Mouse (Mus musculus) MEL (cell line): ENCODE results near the gene Fbxo36. TPM values are rescaled to one million over a fixed set of nuclear protein-coding genes. Genes with fewer than 3 reads are reported as not detected.

Experiments used
- DNase-seq: peaks from one replicate; pipeline ENCODE4 v3.0.0; 2011; ENCODE audit warnings: low read depth, low spot score
- H3K27ac ChIP-seq: 2 replicates; pipeline ENCODE4 v1.5.1; 2012; ENCODE audit warnings: low read depth, mild to moderate bottlenecking, control low read depth, low read length, moderate library complexity; ENCODE audit not compliant: control insufficient read depth
- H3K27me3 ChIP-seq, 2 experiments: fragments of 150-350 bp in 1 of 2; sonication (generic) in 1 of 2; 2 replicates each; pipeline ENCODE4 v1.6.1; 2012; ENCODE audit warnings: low read length in 2 of 2, mild to moderate bottlenecking in 2 of 2, improper control_type of control experiment in 1 of 2, moderate library complexity in 1 of 2; ENCODE audit not compliant: insufficient read depth in 2 of 2, control insufficient read depth in 1 of 2
- H3K36me3 ChIP-seq, 2 experiments: 2 replicates each; pipeline ENCODE4 v1.6.1; 2012 to 2014; ENCODE audit warnings: low read length in 2 of 2, improper control_type of control experiment in 1 of 2, inconsistent platforms in 1 of 2, mild to moderate bottlenecking in 1 of 2; ENCODE audit not compliant: insufficient read depth in 2 of 2, control insufficient read depth in 1 of 2
- H3K4me1 ChIP-seq, 2 experiments: fragments of 150-350 bp in 1 of 2; sonication (generic) in 1 of 2; 2 replicates each; pipeline ENCODE4 v1.6.1; 2012; ENCODE audit warnings: low read length in 2 of 2, improper control_type of control experiment in 1 of 2, mild to moderate bottlenecking in 1 of 2; ENCODE audit not compliant: insufficient read depth in 2 of 2, control insufficient read depth in 1 of 2
- H3K4me3 ChIP-seq, 2 experiments: fragments of 150-350 bp in 1 of 2; sonication (generic) in 1 of 2; 2 replicates each; pipeline ENCODE4 v1.5.1; 2012; ENCODE audit warnings: low read depth in 2 of 2, low read length in 2 of 2, mild to moderate bottlenecking in 2 of 2, moderate library complexity in 2 of 2, control low read depth in 1 of 2, improper control_type of control experiment in 1 of 2; ENCODE audit not compliant: control insufficient read depth in 1 of 2, insufficient read depth in 1 of 2
- H3K79me2 ChIP-seq: 2 replicates; pipeline ENCODE4 v1.6.1; 2012; ENCODE audit warnings: mild to moderate bottlenecking, low read length, moderate library complexity; ENCODE audit not compliant: control insufficient read depth, poor library complexity, insufficient read depth
- H3K9ac ChIP-seq: 2 replicates; pipeline ENCODE4 v1.6.1; 2012; ENCODE audit warnings: low read depth, mild to moderate bottlenecking, control low read depth, low read length, moderate library complexity; ENCODE audit not compliant: control insufficient read depth, poor library complexity, severe bottlenecking
- H3K9me3 ChIP-seq: fragments of 150-350 bp; sonication (generic); replicated peaks from 2 replicates; pipeline ENCODE4 v1.6.1; 2012; ENCODE audit warnings: mild to moderate bottlenecking, low read length, improper control_type of control experiment, moderate library complexity; ENCODE audit not compliant: insufficient read depth
- CHD1 ChIP-seq: IDR thresholded peaks from 2 replicates; pipeline ENCODE4 v1.6.1; 2012; ENCODE audit warnings: low read depth, mild to moderate bottlenecking, inconsistent platforms, low read length, improper control_type of control experiment
- E2F4 ChIP-seq: IDR thresholded peaks from 2 replicates; pipeline ENCODE4 v1.6.1; 2011; ENCODE audit warnings: low read depth, low read length, improper control_type of control experiment, borderline replicate concordance
- ELF1 ChIP-seq: IDR thresholded peaks from 2 replicates; pipeline ENCODE4 v1.6.1; 2014; ENCODE audit warnings: low read depth, mild to moderate bottlenecking, inconsistent platforms, low read length, improper control_type of control experiment, moderate library complexity
- ETS1 ChIP-seq: IDR thresholded peaks from 2 replicates; pipeline ENCODE4 v1.6.1; 2012; ENCODE audit warnings: low read depth, mild to moderate bottlenecking, inconsistent platforms, low read length, improper control_type of control experiment, moderate library complexity
- GABPA ChIP-seq: IDR thresholded peaks from 2 replicates; pipeline ENCODE4 v1.6.1; 2012; ENCODE audit warnings: low read depth, mild to moderate bottlenecking, inconsistent platforms, low read length, improper control_type of control experiment, moderate library complexity
- GATA1 ChIP-seq: IDR thresholded peaks from 2 replicates; pipeline ENCODE4 v1.6.1; 2011; ENCODE audit warnings: low read depth, low read length, improper control_type of control experiment
- JUND ChIP-seq: IDR thresholded peaks from 2 replicates; pipeline ENCODE4 v1.6.1; 2011; ENCODE audit warnings: low read depth, mild to moderate bottlenecking, improper control_type of control experiment, low read length
- MAX ChIP-seq: IDR thresholded peaks from 2 replicates; pipeline ENCODE4 v1.6.1; 2011; ENCODE audit warnings: low read length, improper control_type of control experiment
- MEF2A ChIP-seq: IDR thresholded peaks from 2 replicates; pipeline ENCODE4 v1.6.1; 2014; ENCODE audit warnings: low read depth, mild to moderate bottlenecking, inconsistent platforms, low read length, improper control_type of control experiment; ENCODE audit not compliant: poor library complexity, insufficient replicate concordance, severe bottlenecking; ENCODE audit errors: extremely low read depth
- MXI1 ChIP-seq: IDR thresholded peaks from 2 replicates; pipeline ENCODE4 v1.6.1; 2011; ENCODE audit warnings: mild to moderate bottlenecking, low read depth, low read length, improper control_type of control experiment
- MYB ChIP-seq: IDR thresholded peaks from 2 replicates; pipeline ENCODE4 v1.6.1; 2011; ENCODE audit warnings: mild to moderate bottlenecking, low read depth, low read length, improper control_type of control experiment
- MYC ChIP-seq: IDR thresholded peaks from 2 replicates; pipeline ENCODE4 v1.6.1; 2011; ENCODE audit warnings: low read depth, mild to moderate bottlenecking, low read length, improper control_type of control experiment, moderate library complexity
- NELFE ChIP-seq: IDR thresholded peaks from 2 replicates; pipeline ENCODE4 v1.6.1; 2011; ENCODE audit warnings: low read depth, low read length, improper control_type of control experiment
- NRF1 ChIP-seq: IDR thresholded peaks from 2 replicates; pipeline ENCODE4 v1.6.1; 2014; ENCODE audit warnings: low read depth, mild to moderate bottlenecking, inconsistent platforms, low read length, improper control_type of control experiment, moderate library complexity; ENCODE audit not compliant: poor library complexity, insufficient read depth, severe bottlenecking
- POLR2A ChIP-seq, 2 experiments: IDR thresholded peaks; 2 replicates each; pipeline ENCODE4 v1.6.1; 2011 to 2012; ENCODE audit warnings: low read length in 2 of 2, mild to moderate bottlenecking in 2 of 2, control low read depth in 1 of 2, improper control_type of control experiment in 1 of 2, low read depth in 1 of 2, moderate library complexity in 1 of 2; ENCODE audit not compliant: control insufficient read depth in 1 of 2, insufficient read depth in 1 of 2, poor library complexity in 1 of 2
- POLR2AphosphoS2 ChIP-seq: IDR thresholded peaks from 2 replicates; pipeline ENCODE4 v1.6.1; 2011; ENCODE audit warnings: low read length, improper control_type of control experiment
- POLR2AphosphoS5 ChIP-seq: IDR thresholded peaks from 2 replicates; pipeline ENCODE4 v1.6.1; 2012; ENCODE audit warnings: low read depth, borderline replicate concordance, mild to moderate bottlenecking, inconsistent platforms, low read length, moderate library complexity, mixed read lengths
- RAD21 ChIP-seq: IDR thresholded peaks from 2 replicates; pipeline ENCODE4 v1.6.1; 2011; ENCODE audit warnings: mild to moderate bottlenecking, low read depth, low read length, improper control_type of control experiment
- SMC3 ChIP-seq: IDR thresholded peaks from 2 replicates; pipeline ENCODE4 v1.6.1; 2011; ENCODE audit warnings: low read depth, low read length, improper control_type of control experiment
- TBP ChIP-seq: IDR thresholded peaks from 2 replicates; pipeline ENCODE4 v1.8.0; 2011; ENCODE audit warnings: low read depth, low read length, improper control_type of control experiment
- TCF12 ChIP-seq: IDR thresholded peaks from 2 replicates; pipeline ENCODE4 v1.6.1; 2014; ENCODE audit warnings: low read depth, mild to moderate bottlenecking, inconsistent platforms, low read length, improper control_type of control experiment, moderate library complexity
- UBTF ChIP-seq: IDR thresholded peaks from 2 replicates; pipeline ENCODE4 v1.6.1; 2012; ENCODE audit warnings: low read depth, mild to moderate bottlenecking, inconsistent platforms, low read length, improper control_type of control experiment, moderate library complexity, borderline replicate concordance; ENCODE audit not compliant: insufficient read depth
- USF2 ChIP-seq, 2 experiments: IDR thresholded peaks; 2 replicates each; pipeline ENCODE4 v1.6.1; 2011 to 2012; ENCODE audit warnings: improper control_type of control experiment in 2 of 2, low read length in 2 of 2, borderline replicate concordance in 1 of 2, inconsistent platforms in 1 of 2, low read depth in 1 of 2, mild to moderate bottlenecking in 1 of 2; ENCODE audit not compliant: insufficient read depth in 1 of 2
- ZKSCAN1 ChIP-seq: IDR thresholded peaks from 2 replicates; pipeline ENCODE4 v1.6.1; 2012; ENCODE audit warnings: low read depth, mild to moderate bottlenecking, inconsistent platforms, low read length, improper control_type of control experiment, moderate library complexity
- polyA plus RNA-seq, 2 experiments: library from polyadenylated mRNA; stranded (reverse) in 1 of 2; unstranded in 1 of 2; fragments of >175 nt in 1 of 2; fragments of >200 nt in 1 of 2; gene quantifications; 2 replicates each; pipeline versions ENCODE4 v1.2.1 to v1.2.4; 2012; ENCODE audit warnings: low replicate concordance in 2 of 2, low read depth in 1 of 2; ENCODE audit not compliant: insufficient read length in 2 of 2, insufficient read depth in 1 of 2, missing spikeins in 1 of 2
- total RNA-seq: library from RNA; depleted of rRNA; stranded (reverse); fragments of 300-350 nt; gene quantifications from 2 replicates; pipeline ENCODE4 v1.2.3, GENCODE M21; 2012

The Fbxo36 gene
- total and polyA plus RNA-seq, 3 experiments, result 2.5 to 2.9 TPM; not detected in 1

DNA sequence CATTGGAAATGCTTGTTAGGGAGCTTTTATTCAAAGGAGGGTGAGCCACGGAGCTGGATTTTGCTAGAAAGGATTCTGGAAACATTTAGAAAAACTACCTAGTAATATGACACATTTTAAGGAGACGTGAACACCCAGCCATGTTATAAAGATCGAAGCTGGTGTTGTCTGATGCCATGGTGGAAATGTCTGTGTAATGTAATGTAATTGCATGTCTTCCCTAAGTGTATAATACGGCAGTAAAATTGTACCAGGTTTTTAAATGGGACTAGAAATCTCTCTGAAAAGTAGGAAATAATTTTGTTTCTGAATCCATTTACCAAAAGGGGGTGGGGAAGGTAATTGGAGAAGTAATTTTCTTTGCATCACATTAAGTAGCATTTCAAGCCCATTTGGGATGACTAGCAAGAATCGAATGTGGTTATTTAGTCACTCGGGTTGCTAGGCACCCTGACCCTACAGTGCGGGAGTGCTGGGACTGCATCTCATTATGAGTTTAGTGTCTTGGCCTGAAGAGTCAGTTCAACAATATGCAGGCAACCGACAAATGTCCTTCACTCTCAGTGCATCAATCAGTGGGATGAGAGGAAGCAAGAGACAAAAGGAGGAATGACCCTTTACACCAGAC lies 70.7 kb downstream of the Fbxo36 start:
- DNase-seq, result no peak
- no peak overlapping the region for H3K4me3 ChIP-seq
- H3K9ac ChIP-seq, result no peak overlapping the region
- no peaks in the 10 kb centered on the region for H3K36me3 ChIP-seq
- H3K4me1 ChIP-seq, result no peaks in the 10 kb centered on the region
- H3K27me3 ChIP-seq, result no peaks in the 10 kb centered on the region
- H3K9me3 ChIP-seq, result no peaks in the 10 kb centered on the region
- no peak overlapping the region for H3K27ac ChIP-seq
- no peaks in the 10 kb centered on the region for H3K79me2 ChIP-seq
- TF ChIP-seq TCF12 (no peak), POLR2AphosphoS5 (no peak), CHD1 (no peak), POLR2AphosphoS2 (no peak), ELF1 (no peak), JUND (no peak), USF2 (IDR thresholded peaks at IDR 0.05; ENCODE audit: borderline replicate concordance in 1 of 2, insufficient read depth in 1 of 2, low read depth in 1 of 2, low read length in 2 of 2) (no peak), ETS1 (no peak)

DNA sequence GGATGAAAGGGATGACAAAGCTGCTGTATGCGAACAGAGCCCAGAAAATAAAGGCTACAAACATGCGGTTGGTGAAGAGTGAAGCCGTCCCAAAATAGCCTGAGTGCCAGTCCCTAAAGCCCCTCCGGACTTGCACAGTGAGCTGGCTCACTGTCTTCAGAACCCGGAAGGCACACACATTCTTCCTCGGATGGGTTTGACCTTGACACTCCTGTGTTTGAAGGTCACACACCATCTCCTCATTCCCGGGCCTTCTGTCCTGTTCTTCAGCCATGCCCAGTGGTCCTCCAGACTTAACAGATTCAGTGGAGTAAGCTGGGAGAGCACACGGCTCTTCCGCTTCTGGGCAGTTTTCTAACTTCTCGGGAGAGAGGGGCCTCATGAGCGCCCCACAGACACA lies 72.9 kb downstream of the Fbxo36 start:
- Histone ChIP-seq H3K27ac (no peak overlapping the region), H3K27me3 (no peaks in the 10 kb centered on the region), H3K9me3 (no peaks in the 10 kb centered on the region), H3K4me3 (no peak overlapping the region), H3K36me3 (no peaks in the 10 kb centered on the region), H3K4me1 (no peaks in the 10 kb centered on the region), H3K79me2 (no peaks in the 10 kb centered on the region), H3K9ac (no peak overlapping the region)
- DNase-seq, result no peak
- TF ChIP-seq ELF1 (no peak), TBP (no peak), MYC (no peak), MAX (no peak), MEF2A (no peak), GABPA (no peak), MXI1 (no peak)

DNA sequence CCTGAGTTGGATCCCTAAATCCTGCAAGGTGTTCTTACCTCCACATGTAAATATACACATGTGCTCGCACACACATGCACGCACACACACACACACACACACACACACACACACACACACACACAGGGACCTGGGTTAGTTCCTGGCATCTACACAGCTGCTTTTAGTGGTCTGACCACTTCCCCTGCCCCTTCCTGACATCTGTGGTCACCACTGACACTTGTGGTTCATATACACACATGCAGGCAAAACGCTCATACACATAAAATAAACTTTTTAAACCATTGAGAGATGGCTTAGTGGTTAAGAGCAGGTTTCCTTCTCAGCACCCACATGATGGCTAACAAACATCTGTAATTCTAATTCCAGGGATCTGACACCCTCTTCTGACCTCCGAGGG lies 75.4 kb downstream of the Fbxo36 start:
- no peak overlapping the region for H3K27ac ChIP-seq
- no peaks in the 10 kb centered on the region for H3K4me1 ChIP-seq
- no peak overlapping the region for H3K4me3 ChIP-seq

More for the DNA sequence above, 75.4 kb downstream of the Fbxo36 start:
- H3K9ac ChIP-seq, result no peak overlapping the region
- no peaks in the 10 kb centered on the region for H3K79me2 ChIP-seq
- no peaks in the 10 kb centered on the region for H3K36me3 ChIP-seq
- no peaks in the 10 kb centered on the region for H3K9me3 ChIP-seq
- TF ChIP-seq MXI1 (no peak), ZKSCAN1 (no peak), UBTF (no peak), JUND (no peak), NELFE (no peak), NRF1 (no peak), RAD21 (no peak), MYB (no peak), POLR2A (IDR thresholded peaks at IDR 0.05; ENCODE audit: control insufficient read depth in 1 of 2, insufficient read depth in 1 of 2, low read depth in 1 of 2, low read length in 2 of 2, poor library complexity in 1 of 2) (no peak), POLR2AphosphoS5 (no peak), USF2 (IDR thresholded peaks at IDR 0.05; ENCODE audit: borderline replicate concordance in 1 of 2, insufficient read depth in 1 of 2, low read depth in 1 of 2, low read length in 2 of 2) (no peak), MEF2A (no peak), TBP (no peak), GATA1 (no peak), SMC3 (no peak), E2F4 (no peak), POLR2AphosphoS2 (no peak), MAX (no peak)
- no peaks in the 10 kb centered on the region for H3K27me3 ChIP-seq
- DNase-seq, result no peak
